Mouse (Mus musculus) midbrain, embryonic 12.5 days (tissue): ENCODE data around the gene Abr. TPM values are rescaled to one million over a fixed set of nuclear protein-coding genes. Genes with fewer than 3 reads are reported as not detected.

Experiments used
- ATAC-seq: fragments of 200-750 bp; cut with Nextera tagmentation; 2 replicates; pipeline ENCODE4 v1.8.0; 2017; ENCODE audit warnings: low read depth, moderate TSS enrichment, moderate library complexity; ENCODE audit not compliant: low FRiP score
- H3K27ac ChIP-seq: fragments of 300-500 bp; sonication (generic); replicated peaks from 2 replicates; pipeline ENCODE4 v1.5.1; 2016; ENCODE audit warnings: mild to moderate bottlenecking
- H3K27me3 ChIP-seq: fragments of 300-500 bp; sonication (generic); 2 replicates; pipeline ENCODE4 v1.6.1; 2016; ENCODE audit warnings: mild to moderate bottlenecking
- H3K36me3 ChIP-seq: fragments of 300-500 bp; sonication (generic); 2 replicates; pipeline ENCODE4 v1.6.1; 2016
- H3K4me1 ChIP-seq: fragments of 300-500 bp; sonication (generic); 2 replicates; pipeline ENCODE4 v1.6.1; 2016
- H3K4me2 ChIP-seq: fragments of 300-500 bp; sonication (generic); replicated peaks from 2 replicates; pipeline ENCODE4 v1.6.1; 2016; ENCODE audit warnings: mild to moderate bottlenecking, moderate library complexity
- H3K4me3 ChIP-seq: fragments of 300-500 bp; sonication (generic); 2 replicates; pipeline ENCODE4 v1.5.1; 2016; ENCODE audit warnings: mild to moderate bottlenecking
- H3K9ac ChIP-seq: fragments of 300-500 bp; sonication (generic); replicated peaks from 2 replicates; pipeline ENCODE4 v1.6.1; 2016; ENCODE audit warnings: mild to moderate bottlenecking, moderate library complexity
- H3K9me3 ChIP-seq: fragments of 300-500 bp; sonication (generic); 2 replicates; pipeline ENCODE4 v1.6.1; 2016; ENCODE audit warnings: mild to moderate bottlenecking
- WGBS: fragments of 180-500 bp; shearing (Covaris S2); methylation state at CpG from one replicate; pipeline ENCODE4 v1.1.7; 2016; 5-methylcytosine and 5-hydroxymethylcytosine counted together
- polyA plus RNA-seq: library from polyadenylated mRNA; unstranded; fragments of >200 nt; fragmentation: Nextera tagmentation; extraction: Ambion mirVana; gene quantifications from 2 replicates; pipeline ENCODE4 v1.2.1, GENCODE M21; 2016

Gene Abr
- polyA plus RNA-seq, 1 experiment from 2014 or later, result 70.1 TPM

- Histone ChIP-seq H3K9ac (peak overlapping the region; percentile 90), H3K36me3 (no peaks in the 10 kb centered on the region), H3K27me3 (0 out of 2 replicates have a peak, but pooled peaks cover 7% of the 10 kb centered on the region), H3K4me3 (peak overlapping the region; percentile 60), H3K9me3 (no peaks in the 10 kb centered on the region), H3K4me2 (peak overlapping the region; percentile 91), H3K4me1 (peaks cover 54% of the 10 kb centered on the region), H3K27ac (peak overlapping the region; percentile 94)
- 21% methylated on average over 19 of the region's 19 CpGs for WGBS
- ATAC-seq, result 0 out of 2 replicates have a peak, but pooled peaks have one; percentile 11
Observed at GRCm38 (mm10) chr11:76495127-76496028, 126.7 kb downstream of the Abr start.

GRCm38 (mm10) chr11:76494360-76495126 lies 127.6 kb downstream of the Abr start:
- Histone ChIP-seq H3K9me3 (no peaks in the 10 kb centered on the region), H3K27me3 (0 out of 2 replicates have a peak, but pooled peaks cover 7% of the 10 kb centered on the region), H3K36me3 (no peaks in the 10 kb centered on the region), H3K9ac (peak overlapping the region; percentile 90), H3K4me2 (peak overlapping the region; percentile 91), H3K27ac (peak overlapping the region; percentile 94), H3K4me3 (peak overlapping the region; percentile 60), H3K4me1 (peaks cover 48% of the 10 kb centered on the region)
- peak; percentile 74 for ATAC-seq
- under 1% methylated on average over 65 of the region's 67 CpGs for WGBS

- peak overlapping the region; percentile 60 for H3K4me3 ChIP-seq
- no peaks in the 10 kb centered on the region for H3K9me3 ChIP-seq
- WGBS, result 3% methylated on average over 6 of the region's 6 CpGs
- peak overlapping the region; percentile 94 for H3K27ac ChIP-seq
- peak overlapping the region; percentile 90 for H3K9ac ChIP-seq
- H3K27me3 ChIP-seq, result 0 out of 2 replicates have a peak, but pooled peaks cover 7% of the 10 kb centered on the region
- H3K4me1 ChIP-seq, result peaks cover 44% of the 10 kb centered on the region
- H3K4me2 ChIP-seq, result peak overlapping the region; percentile 91
- ATAC-seq, result peak; percentile 35
- H3K36me3 ChIP-seq, result no peaks in the 10 kb centered on the region
Observed at GRCm38 (mm10) chr11:76493811-76494274, 128.3 kb downstream of the Abr start.

GRCm38 (mm10) chr11:76493167-76493566 lies 128.9 kb downstream of the Abr start:
- no peaks in the 10 kb centered on the region for H3K36me3 ChIP-seq
- no peak for ATAC-seq
- H3K9ac ChIP-seq, result peak overlapping the region; percentile 41; the same call in 1 of the 2 replicates
- no peak overlapping the region for H3K27ac ChIP-seq
- 87% methylated on average over 4 of the region's 4 CpGs for WGBS
- no peaks in the 10 kb centered on the region for H3K9me3 ChIP-seq
- H3K4me2 ChIP-seq, result peak overlapping the region; percentile 91
- H3K4me3 ChIP-seq, result peak overlapping the region; percentile 60
- H3K27me3 ChIP-seq, result 0 out of 2 replicates have a peak, but pooled peaks cover 7% of the 10 kb centered on the region
- H3K4me1 ChIP-seq, result peaks cover 44% of the 10 kb centered on the region

GRCm38 (mm10) chr11:76491817-76492216 lies 130.3 kb downstream of the Abr start:
- Histone ChIP-seq H3K4me3 (no peak overlapping the region), H3K9me3 (no peaks in the 10 kb centered on the region), H3K27me3 (0 out of 2 replicates have a peak, but pooled peaks cover 7% of the 10 kb centered on the region), H3K4me1 (peaks cover 44% of the 10 kb centered on the region), H3K27ac (no peak overlapping the region), H3K36me3 (no peaks in the 10 kb centered on the region), H3K4me2 (no peak overlapping the region), H3K9ac (no peak overlapping the region)
- ATAC-seq, result no peak
- WGBS, result 88% methylated on average over 9 of the region's 9 CpGs

- peaks cover 42% of the 10 kb centered on the region for H3K4me1 ChIP-seq
- no peak overlapping the region for H3K9ac ChIP-seq
- 0 out of 2 replicates have a peak, but pooled peaks cover 3% of the 10 kb centered on the region for H3K27me3 ChIP-seq
- H3K4me2 ChIP-seq, result no peak overlapping the region
- 0 out of 2 replicates have a peak, but pooled peaks cover 3% of the 10 kb centered on the region for H3K36me3 ChIP-seq
- WGBS, result 94% methylated on average over 6 of the region's 6 CpGs
- no peak overlapping the region for H3K27ac ChIP-seq
- no peaks in the 10 kb centered on the region for H3K9me3 ChIP-seq
- H3K4me3 ChIP-seq, result no peak overlapping the region
- no peak for ATAC-seq
Observed at GRCm38 (mm10) chr11:76489407-76489806, 132.7 kb downstream of the Abr start.

GRCm38 (mm10) chr11:76487024-76487423 lies 135.1 kb downstream of the Abr start:
- Histone ChIP-seq H3K9ac (no peak overlapping the region), H3K36me3 (0 out of 2 replicates have a peak, but pooled peaks cover 3% of the 10 kb centered on the region), H3K27ac (no peak overlapping the region), H3K4me2 (no peak overlapping the region), H3K9me3 (no peaks in the 10 kb centered on the region), H3K4me1 (peaks cover 37% of the 10 kb centered on the region), H3K27me3 (no peaks in the 10 kb centered on the region; the same call in 1 of the 2 replicates), H3K4me3 (no peak overlapping the region)
- ATAC-seq, result no peak
- WGBS, result 90% methylated on average over 5 of the region's 5 CpGs

GRCm38 (mm10) chr11:76484033-76484432 lies 138.1 kb downstream of the Abr start:
- Histone ChIP-seq H3K4me3 (no peak overlapping the region), H3K4me1 (peaks cover 23% of the 10 kb centered on the region), H3K9me3 (no peaks in the 10 kb centered on the region), H3K27ac (peak overlapping the region; percentile 42; the same call in 1 of the 2 replicates), H3K36me3 (peaks cover 12% of the 10 kb centered on the region; the same call in 1 of the 2 replicates), H3K9ac (no peak overlapping the region), H3K27me3 (no peaks in the 10 kb centered on the region; the same call in 1 of the 2 replicates), H3K4me2 (no peak overlapping the region)
- WGBS, result 83% methylated on average over 2 of the region's 2 CpGs
- no peak for ATAC-seq

GRCm38 (mm10) chr11:76483171-76483727 lies 138.9 kb downstream of the Abr start:
- Histone ChIP-seq H3K27me3 (no peaks in the 10 kb centered on the region; the same call in 1 of the 2 replicates), H3K9ac (0 out of 2 replicates have a peak overlapping the region, but pooled peaks have one; percentile 24), H3K4me1 (peaks cover 23% of the 10 kb centered on the region), H3K27ac (peak overlapping the region; percentile 42; the same call in 1 of the 2 replicates), H3K9me3 (no peaks in the 10 kb centered on the region), H3K4me2 (no peak overlapping the region), H3K4me3 (no peak overlapping the region), H3K36me3 (peaks cover 20% of the 10 kb centered on the region)
- 12% methylated on average over 4 of the region's 4 CpGs for WGBS
- ATAC-seq, result no peak

- no peaks in the 10 kb centered on the region; the same call in 1 of the 2 replicates for H3K27me3 ChIP-seq
- H3K27ac ChIP-seq, result no peak overlapping the region
- peaks cover 26% of the 10 kb centered on the region for H3K36me3 ChIP-seq
- 40% methylated on average over 5 of the region's 5 CpGs for WGBS
- ATAC-seq, result no peak
- no peak overlapping the region for H3K4me3 ChIP-seq
- H3K9ac ChIP-seq, result no peak overlapping the region
- no peak overlapping the region for H3K4me2 ChIP-seq
- peaks cover 25% of the 10 kb centered on the region for H3K4me1 ChIP-seq
- no peaks in the 10 kb centered on the region for H3K9me3 ChIP-seq
Observed at GRCm38 (mm10) chr11:76482697-76483096, 139.4 kb downstream of the Abr start.

GRCm38 (mm10) chr11:76482183-76482582 lies 139.9 kb downstream of the Abr start:
- no peak overlapping the region for H3K4me2 ChIP-seq
- H3K9me3 ChIP-seq, result no peaks in the 10 kb centered on the region
- 56% methylated on average over 5 of the region's 5 CpGs for WGBS
- ATAC-seq, result no peak
- H3K36me3 ChIP-seq, result peaks cover 26% of the 10 kb centered on the region
- H3K27ac ChIP-seq, result no peak overlapping the region
- H3K4me1 ChIP-seq, result peaks cover 30% of the 10 kb centered on the region
- no peak overlapping the region for H3K4me3 ChIP-seq
- no peak overlapping the region for H3K9ac ChIP-seq
- no peaks in the 10 kb centered on the region; the same call in 1 of the 2 replicates for H3K27me3 ChIP-seq
